Mouse (Mus musculus) limb, embryonic 11.5 days (tissue): ENCODE measurements around the gene Cpsf6. TPM values are rescaled to one million over a fixed set of nuclear protein-coding genes. Genes with fewer than 3 reads are reported as not detected.

ENCODE experiments used
- ATAC-seq: fragments of 200-750 bp; cut with Nextera tagmentation; 2 replicates; pipeline ENCODE4 v1.8.0; 2017; ENCODE audit warnings: low read depth; ENCODE audit not compliant: insufficient number of reproducible peaks, low FRiP score, low TSS enrichment
- DNase-seq: peaks from one replicate; pipeline ENCODE4 v3.0.0-alpha.2; 2015; ENCODE audit warnings: low spot score
- H3K27ac ChIP-seq: fragments of 300-500 bp; sonication (generic); replicated peaks from 2 replicates; pipeline ENCODE4 v1.5.1; 2014; ENCODE audit warnings: low read depth, mild to moderate bottlenecking, low read length
- H3K27me3 ChIP-seq: fragments of 300-500 bp; sonication (generic); 2 replicates; pipeline ENCODE4 v1.6.1; 2014; ENCODE audit warnings: mild to moderate bottlenecking, low read length, mixed read lengths; ENCODE audit not compliant: control insufficient read depth, insufficient read depth
- H3K36me3 ChIP-seq: fragments of 300-500 bp; sonication (generic); 2 replicates; pipeline ENCODE4 v1.6.1; 2014; ENCODE audit warnings: mild to moderate bottlenecking, low read length, moderate library complexity, mixed read lengths; ENCODE audit not compliant: control insufficient read depth, insufficient read depth
- H3K4me1 ChIP-seq: fragments of 300-500 bp; sonication (generic); 2 replicates; pipeline ENCODE4 v1.6.1; 2014; ENCODE audit warnings: low read length, mixed read lengths; ENCODE audit not compliant: control insufficient read depth, insufficient read depth
- H3K4me2 ChIP-seq: fragments of 300-500 bp; sonication (generic); 2 replicates; pipeline ENCODE4 v1.6.1; 2014; ENCODE audit warnings: low read depth, mild to moderate bottlenecking, moderate library complexity; ENCODE audit not compliant: severe bottlenecking
- H3K4me3 ChIP-seq: fragments of 300-500 bp; sonication (generic); 2 replicates; pipeline ENCODE4 v1.5.1; 2014; ENCODE audit warnings: low read depth, low read length
- H3K9ac ChIP-seq: fragments of 300-500 bp; sonication (generic); 2 replicates; pipeline ENCODE4 v1.6.1; 2014; ENCODE audit warnings: mild to moderate bottlenecking, low read length
- H3K9me3 ChIP-seq: fragments of 300-500 bp; sonication (generic); 2 replicates; pipeline ENCODE4 v1.6.1; 2016; ENCODE audit warnings: low read length; ENCODE audit not compliant: control insufficient read depth
- WGBS: fragments of 180-500 bp; shearing (Covaris S2); extraction: QIAGEN DNeasy Blood & Tissue Kit; methylation state at CpG from one replicate; pipeline ENCODE4 v1.1.7; 2014; 5-methylcytosine and 5-hydroxymethylcytosine counted together
- polyA plus RNA-seq: library from polyadenylated mRNA; unstranded; fragments of >200 nt; fragmentation: Nextera tagmentation; extraction: Ambion mirVana; gene quantifications from 2 replicates; pipeline ENCODE4 v1.2.1, GENCODE M21; 2014

The Cpsf6 gene
- polyA plus RNA-seq, 1 experiment from 2014 or later: 225 TPM

- Histone ChIP-seq H3K4me3 (no peak overlapping the region), H3K4me1 (no peaks in the 10 kb centered on the region), H3K27ac (no peak overlapping the region), H3K9ac (no peak overlapping the region), H3K4me2 (no peak overlapping the region), H3K27me3 (no peaks in the 10 kb centered on the region), H3K9me3 (no peaks in the 10 kb centered on the region), H3K36me3 (no peaks in the 10 kb centered on the region)
- no peak for ATAC-seq
- no peak for DNase-seq
- 89% methylated on average over 6 of the region's 6 CpGs for WGBS
Observed at GRCm38 (mm10) chr10:117404384-117404783, 24.6 kb upstream of the Cpsf6 start.

- no peaks in the 10 kb centered on the region for H3K9me3 ChIP-seq
- H3K27me3 ChIP-seq: no peaks in the 10 kb centered on the region
- no peak overlapping the region for H3K4me3 ChIP-seq
- no peak for ATAC-seq
- H3K4me2 ChIP-seq: no peak overlapping the region
- WGBS: 76% methylated on average over 15 of the region's 15 CpGs
- no peak overlapping the region for H3K27ac ChIP-seq
- DNase-seq: no peak
- H3K9ac ChIP-seq: no peak overlapping the region
- H3K4me1 ChIP-seq: no peaks in the 10 kb centered on the region
- H3K36me3 ChIP-seq: no peaks in the 10 kb centered on the region
Observed at GRCm38 (mm10) chr10:117403344-117403953, 23.6 kb upstream of the Cpsf6 start.

- Histone ChIP-seq H3K27me3 (no peaks in the 10 kb centered on the region), H3K27ac (no peak overlapping the region), H3K9me3 (no peaks in the 10 kb centered on the region), H3K4me1 (no peaks in the 10 kb centered on the region), H3K36me3 (no peaks in the 10 kb centered on the region), H3K9ac (no peak overlapping the region), H3K4me2 (no peak overlapping the region), H3K4me3 (no peak overlapping the region)
- DNase-seq (peak; percentile 69), ATAC-seq (no peak)
- WGBS: 76% methylated on average over 20 of the region's 20 CpGs
Observed at GRCm38 (mm10) chr10:117402403-117403333, 22.9 kb upstream of the Cpsf6 start.

GRCm38 (mm10) chr10:117401364-117401763, 21.5 kb upstream of the Cpsf6 start:
- ATAC-seq (no peak), DNase-seq (no peak)
- Histone ChIP-seq H3K4me3 (no peak overlapping the region), H3K4me1 (0 out of 2 replicates have a peak, but pooled peaks cover 3% of the 10 kb centered on the region), H3K27ac (no peak overlapping the region), H3K9me3 (no peaks in the 10 kb centered on the region), H3K27me3 (no peaks in the 10 kb centered on the region), H3K9ac (no peak overlapping the region), H3K36me3 (no peaks in the 10 kb centered on the region), H3K4me2 (no peak overlapping the region)
- 83% methylated on average over 4 of the region's 4 CpGs for WGBS

GRCm38 (mm10) chr10:117400246-117400954, 20.6 kb upstream of the Cpsf6 start:
- ATAC-seq (no peak), DNase-seq (no peak)
- Histone ChIP-seq H3K4me2 (no peak overlapping the region), H3K27me3 (no peaks in the 10 kb centered on the region), H3K9ac (no peak overlapping the region), H3K4me1 (0 out of 2 replicates have a peak, but pooled peaks cover 3% of the 10 kb centered on the region), H3K9me3 (no peaks in the 10 kb centered on the region), H3K36me3 (no peaks in the 10 kb centered on the region), H3K4me3 (no peak overlapping the region), H3K27ac (no peak overlapping the region)
- 81% methylated on average over 4 of the region's 4 CpGs for WGBS

GRCm38 (mm10) chr10:117399839-117400238, 20.0 kb upstream of the Cpsf6 start:
- Histone ChIP-seq H3K4me1 (0 out of 2 replicates have a peak, but pooled peaks cover 3% of the 10 kb centered on the region), H3K27me3 (no peaks in the 10 kb centered on the region), H3K4me2 (no peak overlapping the region), H3K27ac (no peak overlapping the region), H3K4me3 (no peak overlapping the region), H3K9ac (no peak overlapping the region), H3K9me3 (no peaks in the 10 kb centered on the region), H3K36me3 (no peaks in the 10 kb centered on the region)
- 92% methylated on average over 3 of the region's 3 CpGs for WGBS
- ATAC-seq: no peak
- DNase-seq: no peak

- Histone ChIP-seq H3K9ac (no peak overlapping the region), H3K36me3 (no peaks in the 10 kb centered on the region), H3K27ac (no peak overlapping the region), H3K27me3 (no peaks in the 10 kb centered on the region), H3K4me2 (no peak overlapping the region), H3K4me3 (no peak overlapping the region), H3K9me3 (no peaks in the 10 kb centered on the region), H3K4me1 (0 out of 2 replicates have a peak, but pooled peaks cover 3% of the 10 kb centered on the region)
- no peak for ATAC-seq
- 39% methylated on average over 2 of the region's 2 CpGs for WGBS
- DNase-seq: no peak
Observed at GRCm38 (mm10) chr10:117399196-117399595, 19.4 kb upstream of the Cpsf6 start.

- Histone ChIP-seq H3K27ac (no peak overlapping the region), H3K4me1 (0 out of 2 replicates have a peak, but pooled peaks cover 3% of the 10 kb centered on the region), H3K9ac (no peak overlapping the region), H3K36me3 (no peaks in the 10 kb centered on the region), H3K4me3 (no peak overlapping the region), H3K9me3 (no peaks in the 10 kb centered on the region), H3K27me3 (no peaks in the 10 kb centered on the region), H3K4me2 (no peak overlapping the region)
- ATAC-seq (no peak), DNase-seq (no peak)
- WGBS: 82% methylated on average over 18 of the region's 18 CpGs
Observed at GRCm38 (mm10) chr10:117398044-117398780, 18.4 kb upstream of the Cpsf6 start.
